Mouse (Mus musculus) monocyte, adult 5-6 weeks (primary cell): ENCODE data around the gene Mthfsd. TPM values are rescaled to one million over a fixed set of nuclear protein-coding genes. Genes with fewer than 3 reads are reported as not detected.
A peak's percentile ranks its signal among the peaks of the same experiment; 100 is the strongest.
"Not testable (repeated sequence)": the region's sequence is repeated elsewhere in the genome, so short reads cannot be mapped to it uniquely, and the experiment has no call there.

ENCODE experiments used
- ATAC-seq: fragments of 153-309, 156-312 bp; replicated peaks from 2 replicates; pipeline ENCODE4 v1.8.0; 2017; ENCODE audit warnings: mild to moderate bottlenecking; ENCODE audit not compliant: low TSS enrichment, insufficient number of reproducible peaks, severe bottlenecking, poor library complexity, low FRiP score
- total RNA-seq: library from RNA; stranded (forward); fragments of 200-1000, 200-491, 200-594 nt; gene quantifications from 3 replicates; pipeline ENCODE4 v1.2.3, GENCODE M21; 2017

Mthfsd gene
- 11.7 to 18.2 TPM (median 13.1 TPM) in 3 replicates for total RNA-seq

GRCm38 (mm10) chr8:121107668-121108656 is at the start of gene Mthfsd:
Mthfsd (minus strand) TSS chr8:121108392.
- peak; percentile 77 for ATAC-seq

GRCm38 (mm10) chr8:121156990-121157491 is 48.8 kb upstream of the Mthfsd start:
- ATAC-seq: no peak

DNA sequence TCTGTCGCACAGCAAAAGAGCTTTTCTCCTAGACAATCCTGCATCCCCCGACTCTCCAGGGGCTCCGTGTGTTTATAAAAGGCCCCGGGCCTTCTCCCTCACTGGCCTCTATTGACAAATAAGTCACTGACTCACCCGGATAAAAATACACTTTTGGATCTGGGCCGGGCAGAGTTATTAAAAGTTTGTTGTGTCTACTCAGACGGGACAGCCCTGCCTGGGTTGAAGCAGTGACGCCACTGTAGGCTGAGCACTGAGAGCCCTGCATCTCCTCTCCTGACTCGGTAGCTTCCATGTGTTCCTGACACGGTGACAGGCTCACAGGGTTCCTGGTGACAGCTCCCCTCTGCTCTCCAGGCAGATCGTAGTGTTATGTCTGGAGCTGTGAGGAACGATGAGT is 44.2 kb upstream of the Mthfsd start:
- ATAC-seq: no peak

DNA sequence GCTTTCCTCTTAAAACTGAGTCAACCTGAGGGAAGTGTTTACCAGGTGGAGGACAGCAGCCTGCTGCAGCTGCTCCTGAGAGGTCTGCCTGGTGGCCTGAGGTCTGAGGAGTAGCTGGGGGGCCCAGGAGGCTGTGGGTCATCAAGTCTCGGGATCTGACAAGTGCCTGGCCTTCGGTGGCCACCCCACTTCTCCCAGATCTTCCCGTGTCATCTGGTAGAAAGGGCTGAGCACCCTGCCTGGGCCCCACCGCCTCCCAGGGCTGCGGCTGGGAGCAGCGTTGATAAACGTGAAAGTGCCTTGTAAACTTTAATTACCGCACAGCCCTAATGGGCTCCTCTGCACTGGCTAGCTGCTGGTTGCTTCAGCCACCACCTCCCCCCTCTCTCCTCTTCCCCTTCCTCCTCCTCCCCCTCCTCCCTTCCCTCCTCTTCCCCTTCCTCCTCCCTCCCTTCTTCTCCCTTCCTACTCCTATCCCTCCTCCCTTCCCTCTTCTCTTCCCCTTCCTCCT is 40.4 kb upstream of the Mthfsd start:
- no peak for ATAC-seq

DNA sequence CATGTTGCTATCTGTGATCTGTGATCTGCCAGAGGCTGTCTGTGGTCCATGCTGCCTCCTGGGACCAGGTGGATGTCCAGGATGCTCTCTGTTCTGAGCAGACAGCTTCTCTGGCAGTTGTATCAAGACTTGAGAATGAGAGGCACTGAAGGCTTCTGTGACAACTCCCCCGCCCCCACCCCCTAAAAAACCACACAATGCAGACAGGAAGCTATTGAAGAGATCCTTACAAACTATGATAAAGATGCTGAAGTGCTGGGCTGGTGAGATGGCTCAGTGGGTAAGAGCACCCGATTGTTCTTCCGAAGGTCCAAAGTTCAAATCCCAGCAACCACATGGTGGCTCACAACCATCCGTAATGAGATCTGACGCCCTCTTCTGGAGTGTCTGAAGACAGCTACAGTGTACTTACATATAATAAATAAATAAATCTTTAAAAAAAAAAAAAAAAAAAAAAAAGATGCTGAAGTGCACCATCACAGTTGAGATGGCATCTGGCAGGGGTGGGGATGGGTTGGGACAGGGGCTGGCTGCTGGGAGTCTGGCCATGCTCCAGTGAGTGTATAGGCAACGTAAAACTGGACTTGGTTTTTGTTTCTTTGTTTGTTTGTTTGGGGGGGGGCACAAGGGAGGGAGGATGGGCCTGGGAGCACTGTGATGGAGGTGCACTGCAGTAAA is 37.4 kb upstream of the Mthfsd start:
- not testable (repeated sequence) for ATAC-seq

GRCm38 (mm10) chr8:121136856-121137255 is 28.7 kb upstream of the Mthfsd start:
- ATAC-seq: no peak

DNA sequence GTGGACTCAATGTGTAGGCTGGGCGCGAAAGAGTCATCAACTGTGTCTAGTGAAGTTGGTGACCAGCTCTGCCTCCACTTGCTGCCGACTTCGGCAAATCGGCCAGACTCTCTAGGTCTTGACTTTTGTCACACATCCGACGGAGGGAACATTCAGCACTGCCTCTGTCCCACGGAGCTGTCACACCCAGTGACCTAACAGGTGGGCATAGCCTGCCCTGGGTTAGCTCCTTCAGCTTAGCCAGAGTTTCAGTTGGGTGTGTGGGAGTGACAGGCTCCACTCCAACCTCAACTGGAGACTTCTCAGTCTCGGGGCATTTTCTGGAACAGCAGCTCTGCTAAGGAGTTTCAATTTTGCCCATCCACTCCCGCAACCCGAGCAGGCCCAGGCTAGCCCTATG is 26.3 kb upstream of the Mthfsd start:
- ATAC-seq: no peak

- no peak for ATAC-seq
Measured at GRCm38 (mm10) chr8:121134102-121134501, 25.9 kb upstream of the Mthfsd start.

DNA sequence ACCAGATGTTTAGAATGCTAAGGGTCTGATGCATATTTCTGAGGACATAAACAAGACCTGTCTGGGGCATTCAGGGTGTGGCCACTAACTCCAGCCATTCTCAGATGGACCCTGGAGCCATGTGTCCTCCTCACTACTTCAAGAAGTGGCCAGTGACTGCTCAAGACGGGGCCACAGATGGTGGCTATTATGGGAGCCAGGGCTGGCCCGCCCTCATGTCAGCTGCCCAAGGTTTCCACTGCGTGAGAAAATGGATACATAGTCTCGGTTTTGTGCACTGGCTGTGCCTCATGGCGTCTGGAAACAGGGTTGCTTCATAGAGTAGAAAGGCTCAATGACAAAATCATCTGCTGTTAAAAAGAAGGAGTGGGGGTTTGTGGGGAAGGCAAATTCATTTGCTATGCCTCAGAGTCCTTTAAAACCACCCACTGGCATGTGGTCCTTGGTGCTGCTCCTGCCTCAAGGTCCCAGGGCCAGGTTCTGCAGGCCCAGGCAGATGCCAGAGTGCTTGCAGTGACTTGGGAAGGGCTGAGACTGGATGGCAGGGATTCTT is 24.8 kb upstream of the Mthfsd start:
- no peak for ATAC-seq

DNA sequence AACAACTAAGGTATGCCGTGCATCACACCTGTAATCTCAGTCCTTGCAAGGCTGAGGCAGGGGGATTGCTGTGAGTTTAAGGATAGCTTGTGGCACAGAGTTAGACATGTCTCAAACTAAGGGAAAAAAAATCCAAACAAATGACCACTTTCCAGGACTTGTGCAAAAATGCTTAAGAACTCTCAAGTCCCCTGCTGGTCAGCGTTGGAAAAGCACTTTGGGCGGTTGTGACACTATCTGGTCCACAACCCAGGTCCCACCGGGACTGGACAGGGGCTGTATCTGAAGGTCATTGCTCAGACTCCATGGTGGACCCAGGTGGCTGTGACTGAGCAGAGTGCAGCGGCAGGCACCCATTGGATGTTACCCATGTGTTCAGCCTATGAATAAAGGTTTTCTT is 22.3 kb upstream of the Mthfsd start:
- no peak for ATAC-seq

GRCm38 (mm10) chr8:121129265-121129940 is 21.2 kb upstream of the Mthfsd start:
- ATAC-seq: no peak

DNA sequence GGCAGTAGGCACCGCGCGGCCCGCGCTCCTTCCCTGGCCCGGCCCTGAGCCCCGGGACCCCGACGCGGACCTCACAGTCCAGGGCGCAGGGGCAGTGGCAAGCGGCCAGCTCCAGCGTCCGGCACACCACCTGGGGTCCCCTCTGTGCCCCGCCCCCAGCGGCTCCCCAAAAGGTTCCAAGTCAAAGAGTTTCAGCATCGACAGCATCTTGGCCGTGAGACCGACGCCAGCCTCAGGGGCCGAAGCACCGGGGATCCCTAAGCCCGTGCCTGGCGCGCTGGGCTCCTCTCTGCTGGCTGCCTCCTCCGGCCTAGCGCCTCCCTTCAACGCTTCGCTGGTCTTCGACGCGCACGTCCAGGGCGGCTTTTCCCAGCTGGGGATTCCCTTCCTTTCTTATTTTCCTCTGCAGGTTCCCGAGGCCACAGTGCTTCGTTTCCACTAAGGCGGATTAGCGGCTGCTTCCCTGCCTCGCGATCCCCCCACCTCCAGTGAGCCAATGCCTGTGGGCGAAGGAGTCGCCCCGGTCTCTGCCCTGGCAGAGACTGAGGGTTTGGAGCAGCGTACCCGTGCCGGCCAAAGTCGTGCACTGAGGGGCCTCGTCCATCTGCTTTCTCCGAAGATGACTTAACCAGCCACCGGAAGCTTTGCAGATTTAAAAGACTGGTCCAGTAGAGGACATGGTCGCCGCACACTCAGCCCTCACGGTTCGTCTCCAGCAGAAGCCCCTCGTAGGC is 20.5 kb upstream of the Mthfsd start:
- ATAC-seq: no peak

- ATAC-seq: no peak
Measured at GRCm38 (mm10) chr8:121127756-121128375, 19.7 kb upstream of the Mthfsd start, which contains the start of gene Foxl1. Foxl1 (plus strand) TSS chr8:121127940.

DNA sequence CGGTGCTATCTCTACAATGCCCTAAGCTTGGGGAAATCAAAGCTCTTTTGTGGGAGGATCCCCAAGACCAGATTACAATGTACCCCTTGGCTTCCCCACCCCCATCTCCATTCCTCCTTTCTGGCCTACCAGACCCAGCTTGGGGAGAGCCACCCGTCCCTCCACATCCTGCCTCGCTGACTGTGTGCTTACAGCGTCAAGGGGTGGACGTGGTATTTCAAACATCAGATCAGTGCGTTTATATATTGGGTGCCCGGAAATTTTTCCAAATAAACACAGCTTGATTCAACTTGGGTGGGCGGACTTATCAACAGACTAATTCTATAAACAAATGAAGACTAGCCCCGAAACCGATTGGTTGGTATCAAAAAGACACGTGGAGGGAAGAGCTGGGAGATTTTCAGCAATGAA is 19.1 kb upstream of the Mthfsd start:
- ATAC-seq: no peak

DNA sequence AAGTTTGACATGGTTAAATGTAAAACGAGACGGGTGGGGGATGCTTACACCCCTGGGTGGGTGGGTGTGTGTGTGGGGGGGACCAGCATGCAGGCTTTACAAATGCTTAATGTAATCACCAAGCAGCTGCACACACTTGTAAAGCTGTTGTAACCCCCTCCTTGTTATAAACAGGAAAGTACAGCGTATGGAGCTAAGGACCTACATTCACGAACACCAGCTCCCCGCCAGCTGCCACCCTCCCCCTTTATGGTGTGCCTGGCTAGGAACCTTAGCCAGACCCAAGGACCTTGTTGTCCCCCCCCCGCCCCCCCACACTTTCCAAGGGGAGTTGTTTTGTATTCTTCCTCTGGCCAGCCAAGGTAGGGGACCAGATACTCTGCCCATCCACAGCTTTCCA is 18.5 kb upstream of the Mthfsd start:
- no peak for ATAC-seq

DNA sequence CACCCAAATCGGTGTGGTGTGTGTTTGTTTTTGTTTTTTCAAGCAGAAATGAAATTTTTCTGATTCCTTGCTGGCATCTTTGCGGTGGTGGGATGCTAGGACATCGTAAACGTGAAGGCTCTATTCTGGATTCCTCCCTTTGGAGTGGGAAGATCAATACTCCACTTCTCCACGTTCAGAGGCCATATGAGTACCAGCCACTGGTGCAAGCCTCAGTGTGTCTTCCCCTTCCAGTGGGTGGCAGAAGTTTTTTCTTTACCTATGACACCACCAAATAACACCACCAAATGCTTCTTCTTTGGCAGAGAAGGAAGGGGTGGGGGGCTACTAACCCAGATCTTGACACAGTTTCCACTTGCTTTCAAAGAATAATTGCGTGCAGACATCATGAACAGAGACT is 18.0 kb upstream of the Mthfsd start:
- no peak for ATAC-seq

GRCm38 (mm10) chr8:121125311-121125876 is 17.2 kb upstream of the Mthfsd start:
- ATAC-seq: no peak
